Mouse (Mus musculus) stomach, embryonic 14.5 days (tissue): ENCODE measurements at regions not wholly inside any gene's neighbourhood (a gene's known extent, or its start where the extent isn't known, plus 50 kb on each side); places are given as distances from the start of the nearest gene placed in this dataset.

Source experiments
- ATAC-seq: fragments of 200-750 bp; cut with Nextera tagmentation; 2 replicates; pipeline ENCODE4 v1.8.0; 2017; ENCODE audit warnings: low read depth, moderate TSS enrichment; ENCODE audit not compliant: insufficient number of reproducible peaks, insufficient read depth, low FRiP score
- H3K27ac ChIP-seq: fragments of 300-500 bp; sonication (generic); 2 replicates; pipeline ENCODE4 v1.5.1; 2014; ENCODE audit warnings: mild to moderate bottlenecking, low read length, moderate library complexity, mixed read lengths
- H3K27me3 ChIP-seq: fragments of 300-500 bp; sonication (generic); 2 replicates; pipeline ENCODE4 v1.6.1; 2014; ENCODE audit warnings: low read length, control low read depth, mixed read lengths; ENCODE audit not compliant: control insufficient read depth, insufficient read depth
- H3K36me3 ChIP-seq: fragments of 300-500 bp; sonication (generic); 2 replicates; pipeline ENCODE4 v1.6.1; 2014; ENCODE audit warnings: mild to moderate bottlenecking, control low read depth, low read length, moderate library complexity, mixed read lengths; ENCODE audit not compliant: control insufficient read depth, insufficient read depth
- H3K4me1 ChIP-seq: fragments of 300-500 bp; sonication (generic); 2 replicates; pipeline ENCODE4 v1.6.1; 2014; ENCODE audit warnings: low read length, control low read depth, mixed read lengths; ENCODE audit not compliant: control insufficient read depth, insufficient read depth
- H3K4me2 ChIP-seq: fragments of 300-500 bp; sonication (generic); replicated peaks from 2 replicates; pipeline ENCODE4 v1.6.1; 2014; ENCODE audit warnings: low read depth, low read length, control low read depth
- H3K4me3 ChIP-seq: fragments of 300-500 bp; sonication (generic); 2 replicates; pipeline ENCODE4 v1.5.1; 2014; ENCODE audit warnings: low read depth, low read length, control low read depth
- H3K9ac ChIP-seq: fragments of 300-500 bp; sonication (generic); replicated peaks from 2 replicates; pipeline ENCODE4 v1.6.1; 2014; ENCODE audit warnings: low read depth, mild to moderate bottlenecking, control low read depth, low read length, moderate library complexity, mixed read lengths
- H3K9me3 ChIP-seq: fragments of 300-500 bp; sonication (generic); 2 replicates; pipeline ENCODE4 v1.6.1; 2016; ENCODE audit warnings: low read depth, low read length, control low read depth; ENCODE audit not compliant: control insufficient read depth
- WGBS: fragments of 180-500 bp; shearing (Covaris S2); extraction: QIAGEN DNeasy Blood & Tissue Kit; methylation state at CpG from one replicate; pipeline ENCODE4 v1.1.7; 2014; 5-methylcytosine and 5-hydroxymethylcytosine counted together

DNA sequence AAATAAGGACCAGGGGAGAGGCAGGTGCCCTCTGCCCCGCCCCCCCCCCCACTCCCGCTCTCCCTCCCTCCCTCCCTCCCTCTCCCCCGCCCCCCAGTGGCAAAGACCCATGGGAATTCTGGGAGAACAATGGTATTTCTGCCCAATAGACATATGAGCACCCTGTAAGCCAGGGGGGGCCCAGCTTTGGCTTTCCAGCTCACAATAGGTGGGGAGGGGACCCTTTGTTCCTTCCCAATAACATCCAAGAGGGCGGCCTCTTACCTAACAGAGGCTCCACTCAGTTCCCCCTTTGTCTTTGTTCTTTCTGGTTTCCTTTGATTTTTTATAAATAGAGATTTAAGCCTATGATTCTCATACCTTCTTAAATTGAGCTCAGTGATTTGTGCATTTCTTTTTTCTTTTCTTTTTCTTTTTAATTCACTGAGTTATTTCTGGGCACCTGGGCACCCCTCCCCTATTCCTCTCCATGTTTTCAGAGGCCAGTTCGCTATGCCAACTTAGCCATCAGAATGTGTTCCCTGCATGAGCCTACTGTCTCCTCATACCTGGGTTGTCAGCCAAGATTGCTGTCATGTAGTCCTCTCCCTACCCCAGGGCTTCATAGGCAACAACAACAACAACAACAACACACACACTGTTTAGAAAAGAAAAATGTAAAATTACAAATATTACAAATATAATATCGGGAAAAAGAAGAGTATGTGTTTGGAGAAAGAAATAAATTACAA, 72.3 kb upstream of the Plekha5 start:
- no peak for ATAC-seq
- Histone ChIP-seq H3K27me3 (no peaks in the 10 kb centered on the region), H3K36me3 (no peaks in the 10 kb centered on the region), H3K4me2 (no peak overlapping the region), H3K27ac (no peak overlapping the region), H3K4me1 (no peaks in the 10 kb centered on the region), H3K9me3 (no peaks in the 10 kb centered on the region), H3K4me3 (no peak overlapping the region), H3K9ac (no peak overlapping the region)
- WGBS: 84% methylated on average over 4 of the region's 6 CpGs

GRCm38 (mm10) chr6:140348578-140348977, 75.3 kb upstream of the Plekha5 start:
- Histone ChIP-seq H3K36me3 (no peaks in the 10 kb centered on the region), H3K4me3 (no peak overlapping the region), H3K4me1 (no peaks in the 10 kb centered on the region), H3K27me3 (no peaks in the 10 kb centered on the region), H3K9me3 (no peaks in the 10 kb centered on the region; the same call in 1 of the 2 replicates), H3K4me2 (no peak overlapping the region), H3K27ac (no peak overlapping the region), H3K9ac (no peak overlapping the region)
- WGBS: 93% methylated on average over 16 of the region's 16 CpGs
- ATAC-seq: no peak

DNA sequence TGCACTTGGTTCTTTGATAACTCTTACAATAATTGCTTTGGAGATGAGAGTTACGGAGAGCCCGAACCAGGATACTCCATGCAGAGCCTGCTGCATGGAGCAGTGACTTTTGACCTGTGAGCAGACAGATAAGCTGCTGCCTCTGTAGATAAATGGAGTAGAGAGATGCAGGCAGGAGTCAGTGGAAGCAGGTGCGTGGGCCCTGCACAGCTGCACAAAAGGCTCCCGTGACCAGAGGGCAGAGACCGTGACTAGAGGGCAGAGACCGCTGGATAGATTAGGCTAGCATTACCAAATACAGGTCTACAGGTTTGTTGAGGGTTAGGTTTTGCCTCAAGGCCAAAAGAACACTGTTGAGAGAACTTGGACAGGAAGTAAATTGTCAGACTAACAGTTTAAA, 76.9 kb upstream of the Plekha5 start:
- Histone ChIP-seq H3K4me2 (no peak overlapping the region), H3K4me1 (no peaks in the 10 kb centered on the region), H3K4me3 (no peak overlapping the region), H3K27me3 (no peaks in the 10 kb centered on the region), H3K36me3 (no peaks in the 10 kb centered on the region), H3K27ac (no peak overlapping the region), H3K9me3 (no peaks in the 10 kb centered on the region; the same call in 1 of the 2 replicates), H3K9ac (no peak overlapping the region)
- no peak for ATAC-seq
- whole genome bisulfite sequencing: 67% methylated on average over 6 of the region's 6 CpGs

DNA sequence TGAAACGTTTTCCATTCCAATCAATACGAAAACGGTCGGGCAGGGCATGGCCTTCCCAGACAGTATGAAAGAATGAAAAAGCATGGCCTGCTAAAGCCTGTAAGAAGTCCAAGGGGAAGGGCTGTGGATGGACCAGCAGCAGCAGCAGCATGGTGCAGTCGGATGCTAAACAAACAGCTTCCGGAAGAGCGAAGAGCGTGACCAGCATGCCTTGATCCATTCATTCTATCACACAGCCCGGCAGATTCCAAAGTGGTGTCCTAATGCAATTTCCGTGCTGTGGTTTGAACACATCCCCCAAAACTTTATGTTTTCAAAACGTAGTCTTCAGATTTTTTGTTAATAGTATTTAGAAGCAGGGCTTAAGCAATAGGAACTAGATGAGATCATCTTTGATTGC, 80.2 kb upstream of the Plekha5 start:
- no peak overlapping the region for H3K4me2 ChIP-seq
- ATAC-seq: no peak
- H3K36me3 ChIP-seq: no peaks in the 10 kb centered on the region
- no peaks in the 10 kb centered on the region; the same call in 1 of the 2 replicates for H3K9me3 ChIP-seq
- no peak overlapping the region for H3K9ac ChIP-seq
- no peaks in the 10 kb centered on the region for H3K27me3 ChIP-seq
- WGBS: 73% methylated on average over 11 of the region's 11 CpGs
- no peak overlapping the region for H3K4me3 ChIP-seq
- H3K4me1 ChIP-seq: no peaks in the 10 kb centered on the region
- no peak overlapping the region for H3K27ac ChIP-seq

DNA sequence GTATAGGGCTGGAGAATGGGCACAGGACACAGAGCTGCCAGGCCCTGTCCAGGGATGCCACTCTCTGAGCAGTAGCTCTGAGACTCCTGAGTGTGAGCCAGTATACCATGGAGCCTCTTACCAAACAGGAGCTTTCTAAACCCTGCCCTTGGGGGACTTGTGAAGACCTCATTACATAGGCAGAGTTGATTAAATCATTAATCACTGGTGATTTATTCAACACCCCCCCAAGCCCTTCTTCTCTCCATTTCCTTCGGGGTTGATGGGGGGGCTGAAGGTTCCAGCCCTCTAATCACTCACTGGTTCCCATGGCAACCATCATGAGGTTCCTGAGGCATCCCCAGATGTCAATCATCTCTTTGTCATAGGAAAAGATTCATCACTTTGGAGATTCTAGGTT, 81.0 kb upstream of the Plekha5 start:
- Histone ChIP-seq H3K4me2 (no peak overlapping the region), H3K36me3 (no peaks in the 10 kb centered on the region), H3K27ac (no peak overlapping the region), H3K4me1 (peaks cover 5% of the 10 kb centered on the region; the same call in 1 of the 2 replicates), H3K4me3 (no peak overlapping the region), H3K27me3 (no peaks in the 10 kb centered on the region), H3K9me3 (no peaks in the 10 kb centered on the region; the same call in 1 of the 2 replicates), H3K9ac (no peak overlapping the region)
- 65% methylated on average over 1 of the region's 1 CpGs for WGBS
- ATAC-seq: no peak

GRCm38 (mm10) chr6:140339731-140340130, 84.1 kb upstream of the Plekha5 start:
- H3K4me3 ChIP-seq: no peak overlapping the region
- no peak overlapping the region for H3K4me2 ChIP-seq
- H3K36me3 ChIP-seq: no peaks in the 10 kb centered on the region
- no peak overlapping the region for H3K27ac ChIP-seq
- WGBS: 79% methylated on average over 13 of the region's 13 CpGs
- H3K4me1 ChIP-seq: peaks cover 19% of the 10 kb centered on the region
- ATAC-seq: no peak
- H3K9me3 ChIP-seq: no peaks in the 10 kb centered on the region
- no peaks in the 10 kb centered on the region for H3K27me3 ChIP-seq
- no peak overlapping the region for H3K9ac ChIP-seq

- Histone ChIP-seq H3K36me3 (no peaks in the 10 kb centered on the region), H3K9me3 (no peaks in the 10 kb centered on the region), H3K27ac (peak overlapping the region; percentile 92), H3K4me2 (peak overlapping the region; percentile 30), H3K27me3 (no peaks in the 10 kb centered on the region), H3K4me1 (peaks cover 19% of the 10 kb centered on the region), H3K9ac (no peak overlapping the region), H3K4me3 (no peak overlapping the region)
- no peak for ATAC-seq
- WGBS: 59% methylated on average over 19 of the region's 19 CpGs
Observed at GRCm38 (mm10) chr6:140337897-140338749, 85.7 kb upstream of the Plekha5 start.

DNA sequence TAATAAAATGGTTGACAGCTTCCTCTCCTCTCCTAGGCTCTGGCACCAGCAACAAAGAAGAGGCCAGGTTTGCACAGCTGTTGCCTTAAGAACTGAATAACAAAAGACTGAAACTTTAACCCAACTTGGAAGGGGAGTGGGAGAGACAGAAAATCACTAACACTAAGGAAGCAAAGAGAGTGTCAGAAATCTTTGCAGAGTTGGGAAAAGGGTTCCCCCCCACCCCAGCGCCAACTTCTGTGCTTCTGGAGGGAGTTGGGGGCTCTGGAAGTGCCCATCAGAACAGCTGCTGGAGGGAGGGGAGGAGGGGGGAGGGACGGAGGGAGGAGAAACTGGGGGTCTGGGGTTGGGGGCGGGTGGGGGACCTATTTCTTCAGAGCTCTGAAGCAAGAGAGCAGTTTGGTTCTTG, 86.8 kb upstream of the Plekha5 start:
- H3K4me2 ChIP-seq: peak overlapping the region; percentile 30
- 0% methylated on average over 2 of the region's 3 CpGs for WGBS
- peak overlapping the region; percentile 92 for H3K27ac ChIP-seq
- peak; percentile 75 for ATAC-seq
- no peak overlapping the region for H3K9ac ChIP-seq
- H3K9me3 ChIP-seq: no peaks in the 10 kb centered on the region
- H3K4me3 ChIP-seq: no peak overlapping the region
- H3K36me3 ChIP-seq: no peaks in the 10 kb centered on the region
- H3K4me1 ChIP-seq: peaks cover 19% of the 10 kb centered on the region
- no peaks in the 10 kb centered on the region for H3K27me3 ChIP-seq
